Mouse (Mus musculus): ENCODE data around the gene Tmsb10.

Gene Tmsb10

DNA sequence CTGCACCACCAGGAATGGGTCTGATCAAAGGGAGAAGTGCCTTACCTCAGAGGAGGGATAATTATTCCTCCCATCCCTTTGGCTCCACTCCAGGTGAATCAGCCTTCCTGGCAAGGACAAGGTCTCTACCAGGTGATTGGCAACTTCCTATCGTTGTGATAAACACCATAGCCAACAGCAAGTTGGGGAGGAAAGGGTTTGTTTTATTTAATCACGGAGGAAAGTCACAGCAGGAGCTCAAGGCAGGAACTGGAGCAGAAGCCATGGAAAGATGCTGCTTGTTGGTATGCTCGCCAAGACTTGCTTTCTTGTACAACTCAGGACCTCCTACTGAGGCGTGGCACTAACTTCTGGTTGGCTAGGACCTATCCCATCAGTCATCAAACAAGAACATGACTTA is 47.3 kb downstream of the Tmsb10 start:
- DNase-seq (ENCODE audit: low spot score), result no peak

Data from yolk sac, embryonic 10.5 days (tissue).